Mouse (Mus musculus) liver, embryonic 14.5 days (tissue): Measurements from ENCODE around the gene Adcyap1.

Experiments used
- CTCF ChIP-seq: IDR thresholded peaks from 2 replicates; pipeline ENCODE4 v1.5.1; 2016; ENCODE audit warnings: antibody characterized with exemption, low read depth, control low read depth
- EP300 ChIP-seq: IDR thresholded peaks from 2 replicates; pipeline ENCODE4 v1.6.1; 2016; ENCODE audit warnings: antibody characterized with exemption, low read depth

- no peak for TF ChIP-seq EP300
- TF ChIP-seq CTCF = no peak
These were observed 930 bp downstream of the Adcyap1 start for GRCm38 (mm10) chr17:93199747-93200146.
